Mouse (Mus musculus) gastrocnemius, adult 18-20 months (tissue): Measurements from ENCODE around the gene Serinc3. TPM values are rescaled to one million over a fixed set of nuclear protein-coding genes. Genes with fewer than 3 reads are reported as not detected.
"Not testable (repeated sequence)": the region's sequence is repeated elsewhere in the genome, so short reads cannot be mapped to it uniquely, and the experiment has no call there.

ENCODE experiments used
- DNase-seq: peaks from one replicate; pipeline ENCODE4 v3.0.0; 2021; ENCODE audit warnings: low spot score
- long read RNA-seq, 2 experiments: library from polyadenylated mRNA; stranded (forward); transcript quantifications; one replicate each; pipeline ENCODE4 v2.0.0; 2021
- total RNA-seq, 2 experiments: library from RNA; stranded (reverse); gene quantifications; 2 replicates each; pipeline ENCODE4 v1.2.3; 2021

Serinc3 gene
- total RNA-seq: 100 to 1,000 TPM; 103 to 119 TPM
- long read RNA-seq, experiment 1, transcript Serinc3-201 (10 exons, 3,683 nt): major isoform, 201 of 226 reads
- long read RNA-seq, experiment 1, partial matches to known transcripts: 11 of 226 reads
- long read RNA-seq, experiment 1, other reads (novel, unspliced or antisense): 14 of 226 reads
- long read RNA-seq, experiment 2, transcript Serinc3-201 (10 exons, 3,683 nt): major isoform, 143 of 163 reads
- long read RNA-seq, experiment 2, partial matches to known transcripts: 13 of 163 reads
- long read RNA-seq, experiment 2, other reads (novel, unspliced or antisense): 7 of 163 reads

GRCm38 (mm10) chr2:163644575-163645385, at the start of gene Serinc3:
TSS of gene Serinc3 (minus strand) at chr2:163645131.
- DNase-seq: peak; percentile 100

- peak; percentile 64 for DNase-seq
Observed at GRCm38 (mm10) chr2:163693716-163694314, 48.9 kb upstream of the Serinc3 start.

DNA sequence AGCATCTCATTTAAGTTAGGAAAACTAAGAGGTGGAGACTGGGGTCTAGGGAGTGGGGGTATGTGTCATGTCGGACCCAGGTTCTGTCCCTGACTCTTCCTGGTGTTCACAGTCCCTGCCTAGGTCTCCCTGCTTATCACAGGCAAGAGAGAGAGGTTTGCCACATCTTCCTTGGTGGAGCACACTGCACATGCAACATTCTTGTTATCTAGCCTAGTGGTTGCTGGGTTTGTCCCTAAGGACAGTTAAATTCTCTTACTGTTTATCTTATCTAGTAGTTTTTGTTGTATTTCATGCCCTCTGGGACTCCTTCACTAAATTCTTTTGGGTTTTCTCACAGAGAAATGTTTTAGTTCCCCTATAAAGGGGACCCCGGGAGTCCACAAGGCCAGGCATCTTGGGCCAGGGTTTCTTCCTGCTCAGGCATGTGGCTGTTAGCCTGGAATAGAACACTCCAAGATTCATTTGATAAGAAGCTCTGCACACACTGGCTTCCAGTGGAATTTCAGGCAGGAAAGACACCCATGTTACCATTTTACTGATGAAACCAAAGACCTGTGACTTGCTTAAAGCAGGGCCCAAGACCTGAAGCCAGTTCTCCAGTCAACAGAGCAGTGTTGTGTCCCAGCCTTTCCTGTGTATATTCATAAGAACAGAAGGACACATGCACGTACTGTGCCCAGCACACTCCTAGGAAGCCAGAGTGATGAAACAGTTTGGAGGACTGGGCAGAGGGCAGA, 48.1 kb upstream of the Serinc3 start:
- no peak for DNase-seq

- no peak for DNase-seq
Observed at GRCm38 (mm10) chr2:163691846-163692605, 47.1 kb upstream of the Serinc3 start.

- no peak for DNase-seq
Observed at GRCm38 (mm10) chr2:163690409-163691304, 45.7 kb upstream of the Serinc3 start.

DNA sequence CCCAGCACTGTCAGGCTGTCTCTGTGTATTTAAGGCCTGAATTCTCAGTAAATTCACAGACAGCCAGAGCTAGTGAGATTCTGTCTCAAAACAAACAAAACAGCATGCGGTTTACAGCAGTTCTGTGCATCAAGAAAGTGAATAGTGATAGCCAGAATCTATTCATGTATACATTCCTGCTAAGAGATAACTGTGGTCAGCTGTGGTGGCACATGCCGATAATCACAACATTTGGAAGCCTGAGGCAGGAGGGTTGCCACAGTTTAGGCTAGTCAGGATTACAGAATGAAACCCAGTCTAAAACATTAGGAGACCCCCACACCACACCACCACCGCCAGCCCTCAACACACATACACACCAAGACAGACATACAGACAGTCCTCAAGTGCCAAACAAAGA, 44.8 kb upstream of the Serinc3 start:
- DNase-seq: no peak

DNA sequence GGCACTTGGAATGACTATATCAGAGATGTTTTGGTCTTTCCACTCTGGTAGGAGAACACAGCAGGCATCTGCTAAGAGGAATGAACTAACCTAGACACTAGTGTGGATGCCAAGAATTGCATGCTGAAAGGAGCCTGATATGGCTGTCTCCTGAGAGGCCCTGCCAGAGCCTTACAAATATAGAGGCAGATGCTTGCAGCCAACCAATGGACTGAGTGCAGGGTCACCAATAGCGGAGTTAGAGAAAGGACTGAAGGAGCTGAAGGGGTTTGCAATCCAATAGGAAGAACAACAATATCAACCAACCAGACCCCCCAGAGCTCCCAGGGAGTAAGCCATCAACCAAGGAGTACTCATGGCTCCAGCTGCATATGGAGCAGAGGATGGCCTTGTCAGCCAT, 43.4 kb upstream of the Serinc3 start:
- DNase-seq: not testable (repeated sequence)

GRCm38 (mm10) chr2:163686886-163687285, 42.0 kb upstream of the Serinc3 start:
- no peak for DNase-seq

DNA sequence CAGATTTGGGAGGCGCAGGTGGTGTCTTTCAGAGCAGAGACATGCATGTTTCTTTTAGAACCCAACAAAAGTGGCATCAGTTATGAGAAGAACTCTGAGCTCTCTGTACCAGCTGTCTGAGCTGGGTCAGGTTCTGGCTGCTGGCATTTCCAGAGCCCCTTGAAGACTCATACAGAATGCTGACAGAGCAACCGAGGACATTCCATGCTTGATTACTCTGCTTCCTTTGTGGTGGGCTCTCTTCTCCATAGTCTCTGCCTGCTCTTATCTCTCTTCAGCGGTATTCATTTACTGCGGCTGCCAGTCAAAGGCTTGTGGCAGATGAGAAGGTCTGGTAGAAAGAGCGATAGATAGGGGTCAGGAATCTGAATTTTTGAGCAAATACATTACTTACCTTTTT, 41.3 kb upstream of the Serinc3 start:
- no peak for DNase-seq

DNA sequence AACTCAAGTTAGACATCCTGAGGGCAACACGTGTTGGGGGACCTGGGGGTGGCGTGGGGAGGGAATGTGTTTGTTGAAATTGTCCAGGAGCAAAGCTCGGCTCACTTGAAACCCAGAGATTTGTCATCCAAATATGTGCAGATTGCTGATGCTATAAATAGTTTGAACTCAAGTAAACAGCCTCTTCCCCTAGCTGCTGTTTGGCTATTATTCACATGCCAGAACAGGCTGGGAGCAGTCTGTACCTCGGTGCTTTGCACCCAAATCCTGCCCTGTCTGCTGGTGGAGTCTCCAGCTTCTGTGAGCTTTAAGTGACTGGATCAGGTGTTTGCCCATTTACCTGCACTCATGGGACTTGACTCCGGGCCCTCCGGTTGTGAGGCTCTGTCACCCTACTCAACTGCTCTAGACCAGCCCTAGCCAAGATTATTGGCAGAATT, 40.9 kb upstream of the Serinc3 start:
- DNase-seq: peak; percentile 55

DNA sequence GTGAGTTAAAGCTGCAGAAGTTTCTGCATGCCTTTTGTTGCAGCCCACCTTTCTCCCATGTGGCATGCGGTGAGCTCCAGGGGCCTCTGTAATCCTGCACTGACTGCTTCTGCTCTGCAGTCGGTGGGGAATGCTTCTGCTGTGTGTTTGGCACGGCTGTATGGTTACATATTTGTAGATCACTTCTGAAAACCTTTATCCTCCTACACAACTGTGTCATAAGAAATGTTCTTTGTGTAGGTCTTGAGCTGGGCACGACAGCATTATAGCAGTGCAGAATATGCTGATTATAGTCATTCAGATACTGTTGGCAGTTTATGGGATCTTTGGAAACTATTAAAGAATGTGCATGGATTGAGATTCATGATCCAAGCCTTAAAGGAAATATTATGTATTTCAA, 40.4 kb upstream of the Serinc3 start:
- DNase-seq: no peak

DNA sequence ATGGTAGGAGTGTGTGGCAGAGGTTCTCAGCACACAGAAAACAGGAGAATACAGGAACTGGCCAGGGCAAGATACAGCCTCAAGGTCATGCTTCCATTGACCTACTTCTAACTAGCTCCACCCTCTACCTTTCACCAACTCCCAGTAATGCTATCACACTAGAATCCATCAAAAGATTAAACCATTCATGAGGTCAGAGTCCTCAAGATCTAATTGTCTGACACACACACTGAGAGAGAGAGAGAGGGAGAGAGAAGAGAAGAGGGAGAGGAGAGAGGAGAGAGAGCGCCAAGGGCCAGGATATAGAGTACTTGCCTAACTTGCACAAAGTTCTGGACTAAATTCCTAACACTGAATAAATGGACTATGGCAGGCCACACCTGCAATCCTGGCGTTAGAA, 37.4 kb upstream of the Serinc3 start:
- no peak for DNase-seq

- no peak for DNase-seq
Observed at GRCm38 (mm10) chr2:163676745-163677144, 31.8 kb upstream of the Serinc3 start.

GRCm38 (mm10) chr2:163676321-163676720, 31.4 kb upstream of the Serinc3 start:
- DNase-seq: no peak

GRCm38 (mm10) chr2:163675662-163676061, 30.7 kb upstream of the Serinc3 start:
- no peak for DNase-seq

GRCm38 (mm10) chr2:163675144-163675619, 30.3 kb upstream of the Serinc3 start:
- peak; percentile 48 for DNase-seq

- DNase-seq: no peak
Observed at GRCm38 (mm10) chr2:163674397-163674796, 29.5 kb upstream of the Serinc3 start.

- no peak for DNase-seq
Observed at GRCm38 (mm10) chr2:163670872-163671594, 26.1 kb upstream of the Serinc3 start.

GRCm38 (mm10) chr2:163667045-163667444, 22.1 kb upstream of the Serinc3 start:
- DNase-seq: no peak
